Mouse (Mus musculus) spleen, adult 12 weeks (tissue): ENCODE data around the gene Rab5if.
"Not testable (repeated sequence)": the region's sequence is repeated elsewhere in the genome, so short reads cannot be mapped to it uniquely, and the experiment has no call there.

Experiments used
- DNase-seq: peaks from one replicate; pipeline ENCODE4 v3.0.0; 2022; ENCODE audit warnings: low spot score

The Rab5if gene

DNA sequence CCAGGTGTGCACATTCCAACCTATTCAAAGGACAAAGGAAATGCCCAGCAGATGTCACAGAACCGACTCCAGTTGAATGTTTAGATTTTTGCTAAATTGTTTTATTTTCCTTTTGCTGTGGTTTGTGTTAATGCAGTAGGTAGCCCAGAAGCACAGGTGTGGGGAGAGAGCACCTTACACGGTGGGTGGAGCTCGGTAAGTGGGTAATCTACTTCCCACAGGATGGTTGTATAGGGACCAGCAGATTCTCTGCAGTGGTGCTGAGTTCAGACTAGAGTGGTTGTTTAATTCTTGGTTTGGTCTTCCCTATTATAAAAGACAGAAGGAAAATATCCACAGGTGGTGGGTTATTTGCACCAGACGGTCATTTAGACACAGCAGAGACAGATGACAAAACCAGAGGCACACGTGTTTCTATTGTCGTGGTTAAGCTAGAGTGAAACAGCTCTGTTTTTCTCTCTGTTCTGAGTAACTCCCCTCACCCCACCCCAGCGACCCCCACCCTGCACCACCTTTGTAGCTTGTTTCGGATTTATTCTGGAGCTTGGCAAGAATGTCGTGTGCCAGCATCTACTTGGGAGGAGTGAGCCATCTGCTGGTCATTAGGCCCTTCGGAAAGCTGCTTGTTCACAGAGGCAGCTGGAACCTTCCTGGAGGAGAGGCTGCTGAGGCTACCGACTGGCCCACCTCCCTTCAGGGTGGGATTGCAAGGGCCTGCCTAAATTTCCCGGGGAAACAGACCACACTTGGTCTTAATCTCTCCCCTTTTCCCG lies 8.7 kb upstream of the Rab5if start:
- DNase-seq: not testable (repeated sequence)

DNA sequence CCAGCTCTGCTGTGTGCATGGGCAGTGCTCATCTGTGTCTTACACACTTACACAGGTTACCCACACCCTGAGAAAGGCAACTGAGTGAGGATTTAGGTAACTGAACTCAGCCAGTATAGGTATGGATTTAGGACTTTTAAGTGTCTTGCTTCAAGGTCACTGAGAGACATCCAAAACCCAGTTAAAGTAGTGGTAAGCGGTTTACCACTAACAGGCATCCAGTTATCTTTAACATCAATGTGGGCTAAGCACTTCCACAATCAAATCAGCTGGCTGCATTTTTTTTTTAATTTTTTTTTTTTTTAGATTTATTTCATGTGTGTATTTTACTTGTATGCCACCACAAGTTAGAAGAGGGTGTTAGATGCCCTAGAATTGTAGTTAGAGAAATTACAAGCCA lies 6.6 kb upstream of the Rab5if start:
- no peak for DNase-seq

DNA sequence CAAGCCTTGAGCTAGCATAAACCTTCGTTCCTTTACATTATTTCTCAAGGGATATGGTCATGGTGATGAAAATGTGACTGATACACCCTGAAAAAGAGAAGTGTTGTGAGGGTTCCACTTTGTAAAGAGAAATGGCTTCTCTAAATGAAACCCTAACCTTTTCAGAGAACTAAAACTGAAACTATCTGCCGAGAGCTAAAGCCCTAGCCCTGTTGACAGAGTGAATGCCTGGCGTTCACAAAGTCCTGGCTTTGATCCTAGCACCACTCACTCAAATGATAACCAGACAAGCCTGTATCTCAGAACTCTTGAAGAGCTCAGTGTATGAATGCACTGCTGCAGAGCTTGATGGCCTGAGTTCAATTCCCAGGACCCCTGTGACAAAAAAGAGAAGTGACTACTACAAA lies 5.5 kb upstream of the Rab5if start:
- no peak for DNase-seq

DNA sequence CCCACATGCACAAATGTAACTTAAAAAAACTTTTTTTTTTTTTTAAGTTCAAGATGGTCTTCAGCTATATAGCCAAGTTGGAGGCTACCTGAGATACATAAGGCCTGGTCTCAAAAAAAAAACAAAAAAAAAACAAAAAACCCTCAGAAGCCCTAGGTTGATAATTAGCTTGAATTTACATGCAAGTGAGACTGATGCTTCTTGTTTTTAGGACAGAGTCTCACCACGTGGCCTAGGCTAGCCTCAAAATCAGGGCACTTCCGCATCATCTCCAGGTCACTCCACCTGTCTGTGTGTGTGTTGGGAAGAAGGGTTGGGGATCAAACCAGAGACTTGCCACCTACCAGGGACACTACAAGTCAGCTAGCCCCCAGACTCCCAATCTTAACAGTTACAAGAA lies 5.1 kb upstream of the Rab5if start, which contains the start of gene 4930518I15Rik:
Gene 4930518I15Rik (minus strand): TSS at position 112 of the 400 bp plus-strand sequence.
- DNase-seq: no peak

DNA sequence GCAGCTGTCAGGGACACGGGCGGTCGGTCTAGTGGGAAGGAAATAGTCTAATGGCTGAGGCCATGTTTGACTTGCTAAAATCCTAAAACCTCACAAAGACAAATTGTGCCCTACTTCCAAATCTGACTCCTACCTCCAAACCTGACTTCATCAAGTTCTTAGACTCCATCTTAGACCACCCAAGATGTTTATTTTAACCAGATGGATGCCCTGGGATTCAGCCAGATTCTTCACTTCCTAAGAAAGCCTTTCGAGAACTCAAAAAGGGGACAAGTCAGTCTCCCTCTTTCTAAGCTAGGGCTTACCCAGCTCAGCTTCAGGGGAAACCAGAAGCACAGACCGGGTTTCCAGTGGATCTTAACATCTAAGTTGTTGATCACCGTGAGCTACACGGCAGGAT lies 4.3 kb upstream of the Rab5if start:
- DNase-seq: no peak

DNA sequence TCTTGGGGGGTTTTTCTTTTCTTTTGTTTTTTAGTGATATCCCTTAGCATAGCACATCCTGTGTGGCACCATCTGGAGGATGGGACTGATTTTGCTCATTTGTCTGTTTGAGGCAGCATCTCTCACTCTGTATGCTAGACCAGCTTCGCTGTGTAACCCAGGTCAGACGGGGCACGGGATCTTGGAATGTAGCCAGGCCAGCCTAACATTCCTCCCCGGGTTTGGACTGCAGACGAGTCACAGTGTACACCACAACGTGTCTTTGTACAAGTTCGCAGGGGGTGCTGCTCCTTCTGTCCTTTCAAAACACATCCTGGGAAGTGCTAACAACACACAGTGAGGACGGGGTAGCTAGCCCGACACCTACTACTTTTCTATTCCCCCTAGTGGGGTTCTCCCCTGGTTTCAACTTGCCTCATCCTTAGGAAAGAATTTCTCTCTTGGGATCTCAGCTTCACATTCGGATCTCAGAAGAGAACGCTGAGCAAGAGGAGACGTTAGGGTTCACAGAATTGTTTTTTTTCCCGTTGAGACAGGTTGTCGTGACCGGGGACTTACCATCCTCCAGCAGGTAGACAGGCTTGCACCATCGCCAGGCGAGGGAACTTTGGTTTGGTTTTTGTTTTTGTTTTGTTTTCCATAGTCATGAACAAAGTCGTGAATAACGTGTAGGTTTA lies 749 bp upstream of the Rab5if start:
- DNase-seq: no peak

DNA sequence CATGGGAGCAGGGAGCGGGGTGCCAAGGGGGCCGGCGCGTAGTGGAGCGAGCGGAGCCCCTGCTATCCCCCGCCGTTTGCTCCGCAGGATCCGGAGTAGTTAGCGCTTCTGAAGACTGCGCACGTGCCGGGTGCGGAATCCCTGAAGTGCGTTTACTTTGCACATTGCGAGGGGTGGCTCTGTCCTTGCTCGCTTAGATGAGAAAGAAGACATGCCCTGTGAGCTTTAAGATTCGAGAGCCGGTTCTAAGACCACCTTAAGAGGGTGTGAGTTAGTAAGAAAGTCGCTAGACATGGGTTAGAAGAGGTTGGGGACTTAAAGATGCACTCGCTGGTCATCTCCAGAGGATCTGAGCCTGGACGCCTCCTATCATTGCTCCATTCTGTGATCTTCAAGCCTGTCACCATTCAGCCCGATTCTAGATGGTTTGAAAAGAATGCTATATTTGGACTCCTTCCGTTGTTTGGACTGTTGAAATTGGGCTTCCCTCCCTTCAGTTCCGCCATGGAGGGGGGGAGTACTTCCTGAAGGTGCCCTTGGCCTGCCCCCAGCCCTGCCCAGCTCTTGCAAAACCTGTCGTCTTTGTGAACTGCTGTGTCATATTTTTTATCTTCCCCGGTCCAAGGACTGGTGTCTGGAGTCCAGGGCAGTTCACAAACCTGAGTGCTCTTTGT lies 696 bp downstream of the Rab5if start:
- peak; percentile 37 for DNase-seq

DNA sequence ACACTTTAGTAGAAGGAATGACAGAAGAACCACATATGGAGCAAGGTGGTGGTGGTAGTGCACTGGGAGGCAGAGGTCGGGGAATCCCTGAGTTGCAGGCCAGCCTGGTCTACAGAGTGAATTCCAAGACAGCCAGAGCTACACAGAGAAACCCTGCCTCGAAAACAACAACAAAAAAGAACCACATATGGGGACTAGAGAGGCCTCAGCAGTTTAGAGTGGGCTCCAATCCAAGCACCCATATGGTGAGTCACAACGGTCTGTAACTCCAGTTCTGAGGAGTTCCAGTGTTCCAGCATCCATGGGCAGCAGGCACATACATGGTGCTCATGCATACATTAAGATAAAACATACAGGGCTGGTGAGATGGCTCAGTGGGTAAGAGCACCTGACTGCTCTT lies 1.6 kb downstream of the Rab5if start:
- DNase-seq: no peak

DNA sequence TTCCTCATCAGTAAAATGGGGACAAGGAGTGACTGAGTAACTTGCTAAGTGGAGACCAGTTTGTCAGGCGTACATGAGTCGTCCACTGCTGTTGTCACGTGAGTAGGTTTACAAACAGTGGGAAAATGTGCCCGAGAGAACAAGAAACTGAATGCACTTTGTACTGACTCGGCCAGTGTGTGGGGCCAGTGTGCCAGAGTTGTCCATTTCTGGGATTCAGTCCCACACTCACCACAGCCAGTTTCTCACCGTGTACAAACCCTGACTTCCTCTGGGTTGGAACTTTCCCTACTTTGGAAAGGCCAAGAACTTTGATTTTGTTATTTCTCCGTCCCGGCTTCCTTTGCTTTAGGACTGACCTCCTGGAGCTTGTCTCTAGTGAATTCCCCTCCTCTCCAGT lies 6.1 kb downstream of the Rab5if start:
- no peak for DNase-seq

DNA sequence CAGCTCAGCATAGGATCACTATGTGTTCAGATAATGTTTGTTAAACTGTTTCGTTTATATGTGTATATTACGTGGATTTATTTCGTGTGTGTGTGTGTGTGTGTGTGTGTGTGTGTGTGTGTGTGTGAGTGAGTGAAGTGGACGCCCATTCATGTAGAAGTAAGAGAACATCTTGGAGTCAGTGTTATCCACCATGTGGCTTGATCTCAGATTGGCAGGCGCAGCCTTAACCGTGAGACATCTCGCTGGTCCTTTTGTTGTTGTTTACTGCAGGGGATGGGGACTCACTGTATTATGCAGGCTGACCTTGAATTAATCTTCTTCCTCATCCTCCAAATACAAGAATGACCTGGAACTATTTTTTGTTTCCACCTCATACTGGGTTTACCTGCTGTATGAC lies 6.6 kb downstream of the Rab5if start:
- DNase-seq: no peak

DNA sequence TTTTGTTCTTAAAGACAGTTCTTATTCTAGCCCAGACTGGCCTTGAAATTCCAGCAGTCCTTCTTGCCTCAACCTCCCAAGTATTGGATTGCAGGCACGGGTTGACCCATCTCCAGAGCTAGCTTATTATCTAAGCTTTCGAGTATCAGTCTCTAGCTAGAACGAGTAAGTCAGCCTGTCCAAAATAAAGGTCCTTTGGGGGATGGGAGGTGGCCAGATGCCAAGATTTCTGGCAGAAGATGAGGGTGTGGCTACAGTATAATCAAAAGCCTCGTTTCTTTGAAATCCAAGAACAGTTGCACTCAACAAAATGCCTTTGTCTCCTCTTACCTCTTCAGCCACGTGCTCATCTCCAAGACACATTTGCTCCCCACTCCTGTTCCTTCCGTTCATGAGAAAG lies 7.6 kb downstream of the Rab5if start:
- DNase-seq: no peak

DNA sequence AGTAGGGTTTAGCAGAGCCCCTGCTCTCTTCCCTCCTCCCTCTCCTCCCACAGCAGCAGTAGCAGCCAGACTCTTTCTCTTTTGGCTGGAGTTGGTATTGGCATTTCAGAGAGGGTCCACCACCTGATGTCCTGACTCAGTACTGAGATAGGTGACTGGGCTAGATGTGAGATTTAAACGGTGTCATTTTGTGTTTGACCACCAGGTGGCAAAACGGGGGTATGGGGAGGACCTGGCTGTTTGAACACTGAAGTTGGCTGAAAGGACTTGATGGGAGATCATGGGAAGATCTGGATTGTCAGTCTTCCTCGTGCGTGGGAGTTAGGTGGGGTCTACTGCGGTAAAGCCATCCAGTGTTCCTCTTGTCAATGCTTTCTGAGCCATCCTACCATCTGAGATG lies 10.7 kb downstream of the Rab5if start:
- DNase-seq: no peak

DNA sequence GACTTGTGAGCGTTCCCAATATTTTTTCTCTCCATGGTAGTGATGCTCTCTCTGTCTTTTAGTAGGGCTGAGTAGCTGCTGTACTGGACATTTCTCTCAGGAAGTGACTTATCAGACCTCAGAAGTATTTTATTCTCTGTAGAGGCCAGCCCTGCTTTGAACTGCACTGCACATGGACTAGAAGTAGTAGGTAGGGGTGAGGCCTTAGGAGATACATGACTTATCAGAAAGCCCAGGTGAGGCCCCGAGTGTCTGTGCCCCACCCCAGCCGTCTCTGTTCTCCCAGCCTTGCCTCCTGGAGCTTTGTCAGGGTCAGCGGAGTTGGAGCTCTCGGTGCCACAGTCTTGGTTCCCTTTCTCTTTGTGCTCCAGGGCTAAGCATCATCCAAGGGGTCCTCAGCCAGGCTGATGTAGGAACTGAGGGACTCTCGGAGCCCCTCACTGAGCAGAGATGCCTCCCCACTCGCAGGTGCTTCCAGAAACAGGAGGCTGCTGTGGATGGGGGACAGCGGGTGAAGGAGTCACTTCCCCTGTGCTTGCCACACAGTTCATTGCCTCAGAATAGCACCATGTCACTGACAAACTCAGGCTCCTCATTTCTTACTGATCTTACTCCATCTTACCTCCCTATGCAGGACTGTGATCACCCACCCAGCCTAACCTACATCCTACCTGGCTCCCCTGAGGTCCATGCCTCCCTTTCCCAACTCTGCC lies 11.3 kb downstream of the Rab5if start:
- DNase-seq: no peak

DNA sequence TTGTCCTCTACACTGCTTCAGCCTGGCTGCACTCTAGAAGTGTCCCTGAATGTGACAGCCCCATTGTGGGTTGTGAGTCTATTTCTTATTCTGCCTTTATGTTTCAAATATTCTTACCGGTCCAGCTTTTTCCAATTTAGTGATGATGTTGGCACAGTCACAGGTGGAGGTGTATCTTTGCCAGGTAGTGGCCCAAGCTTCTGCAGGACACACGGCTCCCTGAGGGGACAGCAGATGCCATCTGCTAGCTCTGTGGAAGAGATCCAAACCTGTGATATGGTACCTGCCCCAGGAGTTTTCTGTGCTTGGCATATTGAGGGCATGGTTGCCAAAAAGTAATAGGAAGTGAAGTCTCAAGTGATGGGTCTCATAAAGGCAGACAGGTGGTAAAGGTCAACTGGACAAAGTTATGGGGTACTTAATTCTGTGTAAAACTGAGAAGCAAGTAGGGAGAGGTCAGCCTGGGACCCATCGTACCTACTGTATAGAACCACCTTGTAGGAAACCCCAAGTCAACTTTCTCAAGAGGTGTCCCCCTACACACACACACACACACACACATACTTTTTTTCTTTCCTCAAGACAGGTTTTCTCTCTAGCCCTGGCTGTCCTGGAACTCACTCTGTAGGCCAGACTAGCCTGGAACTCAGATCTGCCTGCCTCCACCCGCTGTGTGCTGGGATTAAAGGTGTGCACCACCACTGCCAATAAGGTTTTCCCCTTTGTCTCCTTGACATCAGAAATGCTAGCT lies 12.0 kb downstream of the Rab5if start:
- DNase-seq: no peak

DNA sequence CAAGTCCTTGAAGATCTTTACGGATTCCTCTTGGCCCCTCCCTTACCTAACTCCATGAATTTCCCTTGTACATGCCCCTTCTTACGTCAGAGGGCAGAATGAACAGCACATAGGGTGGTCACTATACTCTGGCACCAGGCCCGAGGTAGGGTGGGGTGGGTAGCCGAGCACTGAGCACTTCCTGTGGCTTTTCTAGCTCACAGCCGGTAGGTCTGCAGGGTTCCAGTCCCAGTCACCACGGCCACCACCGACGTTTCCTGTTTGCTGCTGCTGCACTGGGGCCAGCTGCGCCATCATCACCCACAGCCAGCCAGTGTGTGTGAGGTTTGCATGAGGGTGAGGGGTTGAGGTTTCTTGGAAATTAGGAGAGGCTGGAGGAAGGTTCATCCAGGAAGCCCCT lies 14.8 kb downstream of the Rab5if start:
- DNase-seq: no peak

DNA sequence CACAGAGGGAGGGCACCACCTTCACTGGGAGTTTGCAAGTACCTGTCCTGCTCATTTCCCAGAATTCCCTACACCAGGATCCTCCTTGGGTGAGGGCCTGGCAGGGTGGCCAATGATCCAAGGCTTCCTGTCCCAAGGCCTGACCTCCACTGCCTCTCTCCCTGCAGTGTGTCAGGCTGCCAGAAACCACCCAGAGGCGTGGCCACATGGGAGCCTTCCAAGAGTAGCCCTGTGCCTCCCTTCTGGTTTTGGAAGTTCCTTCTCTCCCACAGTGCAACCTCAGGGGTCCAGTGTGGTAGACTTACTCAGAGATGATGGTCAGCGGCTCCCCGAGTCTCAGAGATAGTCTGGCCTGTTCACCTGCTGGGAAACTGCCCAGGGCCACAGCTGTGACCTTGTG lies 16.6 kb downstream of the Rab5if start:
- DNase-seq: no peak

DNA sequence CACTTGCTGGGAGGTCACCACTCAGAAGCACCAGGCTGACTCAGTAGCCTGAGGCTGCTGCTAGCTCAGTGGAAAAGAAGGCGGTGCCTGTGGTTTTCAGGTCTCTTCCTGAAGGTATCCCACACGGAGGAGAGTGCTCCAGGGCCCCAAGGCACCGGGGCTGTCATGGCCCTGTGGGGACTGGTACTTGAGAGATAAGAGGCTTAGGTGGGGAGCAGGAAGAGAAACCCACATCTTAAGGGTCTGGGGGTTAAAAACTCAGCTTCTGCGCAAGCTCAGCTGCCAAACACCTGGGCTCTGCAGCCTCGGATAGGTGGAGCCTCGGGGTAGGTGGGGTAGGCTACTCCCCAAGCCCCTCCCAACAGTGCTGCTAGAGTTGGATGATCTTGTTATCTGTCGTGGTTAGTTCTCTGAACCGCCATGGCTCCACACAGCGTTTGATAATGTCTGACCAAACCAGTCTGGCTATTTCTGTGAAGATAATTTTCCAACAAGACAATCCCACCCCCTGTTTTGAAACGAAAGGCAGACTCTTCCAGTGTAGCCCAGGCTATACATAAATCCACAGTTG lies 19.6 kb downstream of the Rab5if start:
- peak; percentile 51 for DNase-seq

DNA sequence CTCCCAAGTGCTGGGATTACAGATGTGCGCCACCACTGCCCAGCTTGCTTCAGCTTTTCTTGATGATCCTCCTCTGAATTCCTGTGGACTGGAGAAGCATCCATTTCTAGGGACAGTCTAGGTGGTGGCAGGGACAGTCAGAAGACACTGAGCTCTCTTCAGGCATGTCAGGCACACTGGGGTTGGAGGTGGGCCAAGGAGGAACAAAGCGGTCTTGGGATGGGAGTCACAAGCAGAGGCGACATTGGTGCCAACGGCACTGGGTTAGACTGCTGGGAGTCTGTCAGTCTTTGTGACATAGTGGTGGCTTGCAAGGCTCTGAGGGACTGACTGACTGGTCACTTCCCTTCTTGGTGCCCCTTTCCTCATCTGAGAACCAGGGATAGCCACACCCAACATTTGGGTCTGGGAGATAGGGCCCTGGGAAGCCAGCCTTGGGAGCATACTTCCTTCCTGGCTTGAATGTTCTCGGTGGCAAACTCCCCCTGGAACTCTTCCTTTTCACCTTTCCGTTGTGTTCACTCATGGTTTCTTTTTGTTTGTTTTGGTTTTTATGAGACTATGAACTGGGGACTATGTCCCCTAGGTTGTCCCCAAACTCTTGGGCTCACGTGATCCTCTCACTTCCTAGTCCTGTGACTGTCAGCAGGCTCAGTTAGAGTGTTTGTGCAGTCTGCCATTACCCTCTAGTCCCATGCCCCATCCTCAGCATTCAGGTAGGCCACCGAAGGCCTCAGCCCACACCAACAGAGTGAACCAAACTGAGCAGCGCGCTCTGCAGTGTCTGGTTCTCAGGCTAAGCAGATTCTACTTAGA lies 21.7 kb downstream of the Rab5if start:
- no peak for DNase-seq

DNA sequence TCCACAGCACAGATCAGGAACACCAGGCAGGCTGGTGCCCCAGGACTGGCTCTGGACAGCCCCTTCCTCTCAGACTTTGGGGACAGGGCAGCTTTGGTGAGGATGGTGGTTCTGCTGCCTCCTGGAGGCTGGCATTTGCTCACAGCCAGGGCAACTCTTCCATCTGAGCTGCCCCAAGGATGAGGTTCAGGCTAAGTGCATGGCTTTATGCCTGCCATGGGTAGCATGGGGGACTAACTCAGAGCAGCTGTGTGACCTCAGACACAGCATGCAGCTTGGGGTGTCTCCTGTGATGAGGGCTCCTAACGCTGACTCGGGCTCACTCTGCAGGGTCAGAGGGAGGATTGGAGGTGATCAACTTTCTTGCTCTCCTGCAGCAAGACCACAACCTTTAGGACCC lies 22.7 kb downstream of the Rab5if start:
- DNase-seq: not testable (repeated sequence)

DNA sequence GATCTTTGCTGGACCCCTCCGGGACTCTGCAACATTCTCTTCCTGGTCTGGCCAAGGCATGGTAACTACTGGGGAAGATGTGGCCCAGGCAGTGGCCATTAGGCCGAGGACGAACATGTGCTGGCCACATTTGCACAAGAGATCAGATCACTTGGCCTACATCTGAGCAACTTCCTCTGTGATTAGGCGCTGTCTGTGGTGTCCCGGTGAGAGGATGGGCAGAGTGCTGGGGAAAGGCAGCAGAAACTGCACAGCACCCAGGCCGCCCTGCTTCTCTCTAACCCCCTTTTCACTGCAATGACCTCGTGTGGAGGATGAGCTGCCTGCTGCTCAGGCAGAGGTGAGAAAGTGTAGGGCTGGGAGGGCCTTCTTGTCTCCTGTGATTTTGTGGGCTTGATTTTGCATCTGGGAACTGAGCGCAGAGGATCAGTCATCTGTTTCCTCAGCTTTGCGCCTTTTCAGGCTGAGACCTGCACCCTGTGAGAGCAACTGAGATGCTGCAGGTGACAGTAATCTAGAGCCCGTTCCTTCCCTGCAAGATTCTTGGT lies 23.2 kb downstream of the Rab5if start:
- no peak for DNase-seq
